Mouse (Mus musculus): ENCODE results near the gene Reln. TPM values are rescaled to one million over a fixed set of nuclear protein-coding genes. Genes with fewer than 3 reads are reported as not detected.

The Reln gene
- polyA plus RNA-seq, 1 experiment from 2014 or later: 45.8 TPM

- no peaks in the 10 kb centered on the region; the same call in 1 of the 2 replicates for H3K4me1 ChIP-seq (replicated peaks)
- no peak for ATAC-seq (ENCODE audit: low read depth)
- H3K9ac ChIP-seq: no peak overlapping the region
- H3K9me3 ChIP-seq: no peaks in the 10 kb centered on the region
- no peak overlapping the region for H3K4me2 ChIP-seq
- no peak overlapping the region for H3K4me3 ChIP-seq
- H3K27ac ChIP-seq (replicated peaks): no peak overlapping the region
- H3K27me3 ChIP-seq: no peaks in the 10 kb centered on the region
- WGBS: 73% methylated on average over 12 of the region's 12 CpGs
- peaks cover 23% of the 10 kb centered on the region for H3K36me3 ChIP-seq
Observed at GRCm38 (mm10) chr5:21901411-21901810, 443.1 kb downstream of the Reln start.

GRCm38 (mm10) chr5:21900891-21901290 lies 443.6 kb downstream of the Reln start:
- H3K9ac ChIP-seq: no peak overlapping the region
- no peaks in the 10 kb centered on the region for H3K27me3 ChIP-seq
- peaks cover 28% of the 10 kb centered on the region for H3K36me3 ChIP-seq
- WGBS: 75% methylated on average over 6 of the region's 6 CpGs
- no peak for ATAC-seq (ENCODE audit: low read depth)
- no peak overlapping the region for H3K4me2 ChIP-seq
- H3K4me1 ChIP-seq (replicated peaks): no peaks in the 10 kb centered on the region; the same call in 1 of the 2 replicates
- H3K27ac ChIP-seq (replicated peaks): no peak overlapping the region
- no peak overlapping the region for H3K4me3 ChIP-seq
- H3K9me3 ChIP-seq: no peaks in the 10 kb centered on the region

- peaks cover 39% of the 10 kb centered on the region for H3K36me3 ChIP-seq
- no peaks in the 10 kb centered on the region for H3K9me3 ChIP-seq
- no peaks in the 10 kb centered on the region for H3K27me3 ChIP-seq
- peak overlapping the region; percentile 33; the same call in 1 of the 2 replicates for H3K27ac ChIP-seq (replicated peaks)
- WGBS: 85% methylated on average over 6 of the region's 6 CpGs
- no peak overlapping the region for H3K4me2 ChIP-seq
- no peaks in the 10 kb centered on the region; the same call in 1 of the 2 replicates for H3K4me1 ChIP-seq (replicated peaks)
- ATAC-seq (ENCODE audit: low read depth): no peak
- H3K4me3 ChIP-seq: no peak overlapping the region
- H3K9ac ChIP-seq: no peak overlapping the region
Observed at GRCm38 (mm10) chr5:21898875-21899274, 445.6 kb downstream of the Reln start.

- 66% methylated on average over 14 of the region's 14 CpGs for WGBS
Observed at GRCm38 (mm10) chr5:21896586-21896985, 447.9 kb downstream of the Reln start.

GRCm38 (mm10) chr5:21894168-21894567 lies 450.3 kb downstream of the Reln start:
- peaks cover 25% of the 10 kb centered on the region for H3K36me3 ChIP-seq
- H3K9me3 ChIP-seq: no peaks in the 10 kb centered on the region
- 87% methylated on average over 3 of the region's 3 CpGs for WGBS
- no peaks in the 10 kb centered on the region; the same call in 1 of the 2 replicates for H3K4me1 ChIP-seq (replicated peaks)
- H3K4me3 ChIP-seq: no peak overlapping the region
- H3K27me3 ChIP-seq: no peaks in the 10 kb centered on the region
- no peak overlapping the region for H3K4me2 ChIP-seq
- H3K27ac ChIP-seq (replicated peaks): no peak overlapping the region
- H3K9ac ChIP-seq: no peak overlapping the region
- no peak for ATAC-seq (ENCODE audit: low read depth)

More at GRCm38 (mm10) chr5:21896586-21896985, 447.9 kb downstream of the Reln start:
- Histone ChIP-seq H3K36me3 (peaks cover 27% of the 10 kb centered on the region), H3K9ac (no peak overlapping the region), H3K4me1 (replicated peaks) (no peaks in the 10 kb centered on the region; the same call in 1 of the 2 replicates), H3K9me3 (no peaks in the 10 kb centered on the region), H3K4me3 (no peak overlapping the region), H3K27ac (replicated peaks) (no peak overlapping the region), H3K4me2 (no peak overlapping the region), H3K27me3 (no peaks in the 10 kb centered on the region)
- no peak for ATAC-seq (ENCODE audit: low read depth)

GRCm38 (mm10) chr5:21866750-21867149 lies 477.8 kb downstream of the Reln start:
- peak overlapping the region; percentile 57; the same call in 1 of the 2 replicates for H3K4me2 ChIP-seq
- H3K27ac ChIP-seq (replicated peaks): no peak overlapping the region
- no peaks in the 10 kb centered on the region for H3K9me3 ChIP-seq
- H3K27me3 ChIP-seq: peaks cover 8% of the 10 kb centered on the region; the same call in 1 of the 2 replicates
- no peak overlapping the region for H3K9ac ChIP-seq
- no peak overlapping the region for H3K4me3 ChIP-seq
- no peaks in the 10 kb centered on the region for H3K36me3 ChIP-seq
- ATAC-seq (ENCODE audit: low read depth): no peak
- peaks cover 15% of the 10 kb centered on the region for H3K4me1 ChIP-seq (replicated peaks)
- WGBS: 67% methylated on average over 8 of the region's 8 CpGs

- peaks cover 8% of the 10 kb centered on the region; the same call in 1 of the 2 replicates for H3K27me3 ChIP-seq
- ATAC-seq (ENCODE audit: low read depth): peak; percentile 79
- peaks cover 15% of the 10 kb centered on the region for H3K4me1 ChIP-seq (replicated peaks)
- no peak overlapping the region for H3K9ac ChIP-seq
- WGBS: 8% methylated on average over 6 of the region's 6 CpGs
- H3K9me3 ChIP-seq: no peaks in the 10 kb centered on the region
- H3K27ac ChIP-seq (replicated peaks): no peak overlapping the region
- peak overlapping the region; percentile 30 for H3K4me3 ChIP-seq
- H3K4me2 ChIP-seq: peak overlapping the region; percentile 57
- no peaks in the 10 kb centered on the region for H3K36me3 ChIP-seq
Observed at GRCm38 (mm10) chr5:21866311-21866712, 478.2 kb downstream of the Reln start.

- Histone ChIP-seq H3K4me2 (peak within 1 kb of the TSS; percentile 57), H3K27ac (replicated peaks) (no peak within 1 kb of the TSS), H3K9ac (peak within 1 kb of the TSS; percentile 38; the same call in 1 of the 2 replicates), H3K9me3 (no peaks in the 10 kb centered on the region), H3K36me3 (no peaks in the 10 kb centered on the region), H3K4me1 (replicated peaks) (peaks cover 15% of the 10 kb centered on the region), H3K27me3 (peaks cover 8% of the 10 kb centered on the region; the same call in 1 of the 2 replicates), H3K4me3 (peak within 1 kb of the TSS; percentile 30)
- peak; percentile 59 for ATAC-seq (ENCODE audit: low read depth)
- WGBS: 1% methylated on average over 29 of the region's 29 CpGs
Observed at GRCm38 (mm10) chr5:21865346-21866107, 479.0 kb downstream of the Reln start, which contains the start of gene Slc26a5. Gene Slc26a5, minus strand, starts transcription at chr5:21865604.

GRCm38 (mm10) chr5:21858653-21859052 lies 485.8 kb downstream of the Reln start:
- Histone ChIP-seq H3K4me1 (replicated peaks) (no peaks in the 10 kb centered on the region), H3K27me3 (no peaks in the 10 kb centered on the region), H3K9ac (no peak overlapping the region), H3K4me3 (no peak overlapping the region), H3K36me3 (no peaks in the 10 kb centered on the region), H3K9me3 (no peaks in the 10 kb centered on the region), H3K27ac (replicated peaks) (no peak overlapping the region), H3K4me2 (no peak overlapping the region)
- no peak for ATAC-seq (ENCODE audit: low read depth)
- WGBS: 86% methylated on average over 7 of the region's 7 CpGs

GRCm38 (mm10) chr5:21851679-21852340 lies 492.7 kb downstream of the Reln start:
- WGBS: 45% methylated on average over 10 of the region's 10 CpGs
- Histone ChIP-seq H3K4me3 (no peak overlapping the region), H3K27ac (replicated peaks) (no peak overlapping the region)

GRCm38 (mm10) chr5:21847438-21847837 lies 497.1 kb downstream of the Reln start:
- Histone ChIP-seq H3K27ac (replicated peaks) (no peak overlapping the region), H3K9me3 (no peaks in the 10 kb centered on the region), H3K27me3 (no peaks in the 10 kb centered on the region), H3K9ac (no peak overlapping the region), H3K4me3 (no peak overlapping the region), H3K4me2 (no peak overlapping the region), H3K4me1 (replicated peaks) (no peaks in the 10 kb centered on the region), H3K36me3 (no peaks in the 10 kb centered on the region)
- ATAC-seq (ENCODE audit: low read depth): no peak
- 50% methylated on average over 6 of the region's 6 CpGs for WGBS

More at GRCm38 (mm10) chr5:21851679-21852340, 492.7 kb downstream of the Reln start:
- Histone ChIP-seq H3K9me3 (no peaks in the 10 kb centered on the region), H3K9ac (no peak overlapping the region), H3K27me3 (no peaks in the 10 kb centered on the region), H3K4me2 (no peak overlapping the region), H3K36me3 (no peaks in the 10 kb centered on the region), H3K4me1 (replicated peaks) (no peaks in the 10 kb centered on the region)
- peak; percentile 61 for ATAC-seq (ENCODE audit: low read depth)

GRCm38 (mm10) chr5:21846616-21847290 lies 497.7 kb downstream of the Reln start:
- H3K36me3 ChIP-seq: no peaks in the 10 kb centered on the region
- H3K4me1 ChIP-seq (replicated peaks): no peaks in the 10 kb centered on the region
- no peak overlapping the region for H3K27ac ChIP-seq (replicated peaks)
- no peaks in the 10 kb centered on the region for H3K9me3 ChIP-seq
- H3K9ac ChIP-seq: no peak overlapping the region
- no peak overlapping the region for H3K4me2 ChIP-seq
- 85% methylated on average over 20 of the region's 20 CpGs for WGBS
- no peaks in the 10 kb centered on the region for H3K27me3 ChIP-seq
- no peak for ATAC-seq (ENCODE audit: low read depth)
- no peak overlapping the region for H3K4me3 ChIP-seq

Data from neural tube, embryonic 13.5 days (tissue).